Mouse (Mus musculus): ENCODE measurements around the gene Srsf12.

Gene Srsf12

DNA sequence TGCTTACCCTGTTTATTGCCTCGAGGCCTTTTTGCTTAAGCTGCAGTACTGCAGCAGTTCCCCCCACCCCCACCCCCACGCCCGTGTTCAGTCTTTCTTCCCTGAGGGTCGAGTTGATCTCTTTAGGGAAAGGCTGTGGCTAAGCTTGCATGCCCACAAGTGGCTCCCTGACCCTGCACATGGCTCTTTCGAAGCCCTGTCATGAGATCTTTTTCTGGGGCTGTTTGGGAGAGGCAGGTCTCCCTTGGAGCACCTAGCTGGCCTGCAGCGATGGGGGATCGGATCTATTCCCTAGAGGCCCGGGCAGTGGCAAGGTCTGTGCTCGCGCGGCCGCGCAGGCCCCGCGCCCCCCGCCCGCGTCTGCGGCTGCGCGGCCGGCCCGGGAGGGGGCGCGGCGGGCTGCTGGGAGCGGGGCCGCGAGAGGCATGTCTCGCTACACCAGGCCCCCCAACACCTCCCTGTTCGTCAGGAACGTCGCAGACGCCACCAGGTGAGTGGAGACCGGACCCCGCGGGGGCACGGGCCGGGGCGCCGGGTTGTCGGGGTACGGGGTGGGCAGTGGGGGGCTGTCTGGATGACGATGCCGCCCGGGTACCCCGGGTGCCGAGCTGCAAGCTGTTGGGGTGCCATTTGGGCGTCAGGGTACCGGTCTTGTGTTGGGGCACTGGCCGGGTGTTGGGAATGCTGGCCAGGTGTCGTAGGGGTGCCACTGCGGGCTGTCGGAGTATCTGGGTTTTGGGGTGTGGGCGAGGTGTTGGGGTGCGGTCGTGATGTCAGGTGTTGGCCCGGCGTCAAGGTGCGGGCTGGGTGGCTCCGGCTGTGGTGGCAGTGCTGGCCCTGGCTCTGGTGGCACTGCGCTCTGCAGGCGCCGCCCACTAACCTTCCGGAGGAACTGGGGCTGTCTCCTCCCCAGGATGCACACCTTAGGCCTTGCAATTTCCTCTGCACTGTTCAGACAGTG, at the start of gene Srsf12:
Gene Srsf12 (plus strand): TSS at position 111 of the 961 bp plus-strand sequence.
- DNase-seq (ENCODE audit: inconsistent ontology term), result peak; percentile 38

DNA sequence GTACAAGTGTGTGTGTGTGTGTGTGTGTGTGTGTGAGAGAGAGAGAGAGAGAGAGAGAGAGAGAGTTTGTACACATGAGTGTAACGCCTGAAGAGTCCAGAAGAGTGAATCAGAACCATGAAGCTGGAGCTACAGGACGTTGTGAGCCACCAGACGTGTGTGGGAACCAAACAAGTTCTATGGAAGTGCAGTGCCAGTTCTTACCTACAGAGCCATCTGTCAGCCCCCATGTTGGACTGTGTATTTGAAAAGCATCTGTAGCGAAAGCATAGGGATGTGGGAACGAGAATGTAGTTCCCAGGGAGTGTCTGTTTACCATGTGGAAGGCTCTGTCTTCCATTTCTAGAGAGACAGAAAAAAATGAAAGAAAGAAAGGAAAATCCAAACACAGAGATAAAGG, 25.3 kb upstream of the Srsf12 start:
- DNase-seq (ENCODE audit: inconsistent ontology term), result no peak

DNA sequence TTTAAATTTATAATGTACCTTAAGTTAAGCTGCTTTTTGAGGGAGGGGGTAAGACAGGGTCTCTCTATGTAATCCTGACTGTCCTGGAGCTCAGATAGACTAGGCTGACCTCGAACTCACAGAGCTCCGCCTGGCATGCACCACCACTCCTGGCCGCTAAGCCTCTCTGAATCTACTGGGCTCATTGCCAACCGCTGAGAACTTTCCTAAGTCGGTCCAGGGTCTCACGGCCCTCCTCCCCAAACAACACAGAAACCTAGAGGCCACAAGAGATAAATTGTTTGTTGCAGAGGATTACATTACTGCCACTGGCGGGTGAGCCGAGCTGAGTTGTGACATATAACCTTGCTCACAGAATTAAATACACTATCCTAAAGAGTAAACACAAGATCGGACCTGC, 20.6 kb upstream of the Srsf12 start:
- no peak for DNase-seq (ENCODE audit: inconsistent ontology term)

DNA sequence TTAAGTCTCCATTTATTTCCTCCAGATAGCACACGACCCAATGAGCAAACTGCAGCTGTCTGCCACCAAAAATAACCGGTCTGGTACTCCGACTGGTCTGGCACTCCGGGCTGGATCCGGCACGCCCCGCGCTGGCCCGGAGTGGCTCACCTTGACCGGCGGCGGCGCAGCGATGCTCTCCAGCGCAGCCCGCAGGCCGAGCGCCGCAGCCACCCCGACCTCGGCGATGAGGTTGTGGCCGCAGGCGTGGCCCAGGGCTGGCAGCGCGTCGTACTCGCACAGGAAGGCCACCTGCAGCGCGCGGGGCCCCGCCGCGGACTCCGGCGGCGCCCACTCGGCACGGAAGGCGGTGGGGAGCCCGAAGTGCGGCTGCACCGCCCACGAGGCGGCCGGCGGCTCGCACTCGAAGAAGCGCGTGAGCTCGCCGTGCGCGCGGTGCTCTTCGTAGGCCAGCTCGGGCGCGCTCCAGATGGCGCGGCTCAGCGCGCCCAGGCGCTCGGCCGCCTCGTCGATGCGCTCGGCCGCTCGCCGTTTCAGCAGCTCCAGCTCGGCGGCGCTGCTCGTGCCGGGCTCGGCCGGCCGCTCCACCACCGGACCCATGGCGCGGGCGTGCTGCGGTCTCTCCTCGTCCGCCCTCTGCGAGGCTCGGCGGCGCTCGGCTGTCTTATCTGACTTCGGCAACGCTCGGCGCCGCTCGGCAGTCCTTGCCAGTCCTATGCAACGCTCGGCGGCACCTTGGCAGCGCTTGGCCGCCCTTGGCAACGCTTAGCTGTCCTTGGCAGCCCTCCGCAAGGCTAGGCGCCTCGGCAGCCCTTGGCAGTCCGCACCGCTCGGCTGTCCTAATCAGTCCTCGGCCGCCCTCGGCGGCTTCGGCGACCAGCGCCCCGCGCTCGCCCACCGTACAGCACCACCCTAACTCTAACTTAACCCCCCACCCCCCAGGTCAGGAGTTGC, 19.7 kb upstream of the Srsf12 start:
- DNase-seq (ENCODE audit: inconsistent ontology term), result peak; percentile 94

DNA sequence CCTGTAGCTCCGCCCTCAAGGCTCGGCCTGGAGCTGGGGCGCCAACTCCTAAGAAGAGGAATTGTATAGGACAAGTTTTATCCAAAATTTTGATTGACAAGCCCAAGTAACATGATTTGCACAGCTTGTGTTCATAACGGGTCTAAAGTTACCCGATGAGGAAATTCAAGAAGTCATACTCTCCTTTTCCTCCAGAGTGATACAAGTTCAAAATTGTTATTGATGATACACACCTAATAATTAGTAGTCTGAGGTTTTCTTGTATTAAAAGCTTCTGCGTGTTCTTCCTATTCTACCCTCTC, 19.1 kb upstream of the Srsf12 start, which contains the start of gene Pm20d2:
Gene Pm20d2 (minus strand): TSS at position 3 of the 302 bp plus-strand sequence.
- no peak for DNase-seq (ENCODE audit: inconsistent ontology term)

DNA sequence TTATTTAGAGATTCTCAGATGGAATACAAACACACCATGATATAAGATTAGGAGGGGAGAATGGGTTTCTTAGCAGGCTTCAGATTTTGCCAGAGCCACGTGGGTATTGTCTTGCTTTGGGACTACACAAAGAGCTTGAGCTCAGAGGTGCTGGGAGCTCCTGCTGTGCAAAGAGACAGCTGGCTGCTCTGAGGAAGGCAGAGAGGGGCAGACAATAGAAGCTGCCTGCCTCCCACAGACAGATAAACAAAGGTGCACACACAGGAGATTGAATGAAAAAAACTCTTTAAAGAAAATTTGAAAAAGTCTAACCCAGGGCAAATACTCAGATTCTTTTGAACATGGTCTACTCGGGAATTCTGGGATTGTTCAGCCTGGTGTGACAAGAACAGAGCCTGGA, 10.7 kb upstream of the Srsf12 start:
- no peak for DNase-seq (ENCODE audit: inconsistent ontology term)

DNA sequence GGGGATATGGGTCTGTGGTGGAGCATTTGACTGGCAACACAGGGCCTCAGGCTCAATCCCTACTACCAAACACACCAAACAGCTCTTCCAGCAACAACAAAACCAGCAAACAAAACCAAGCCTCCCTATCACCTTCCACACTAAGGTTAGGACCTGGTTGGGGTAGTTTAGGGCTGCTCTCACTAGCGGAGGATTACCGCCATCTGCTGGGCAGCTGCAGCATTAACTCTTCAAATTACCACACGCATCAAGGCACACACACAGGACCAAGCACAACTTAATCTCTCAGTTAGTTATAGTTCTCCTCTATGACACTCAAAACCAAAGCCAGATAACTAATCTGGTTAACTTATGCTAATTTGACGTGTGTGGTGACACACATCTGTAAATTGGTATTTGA, 4.1 kb upstream of the Srsf12 start:
- DNase-seq (ENCODE audit: inconsistent ontology term), result peak; percentile 36

DNA sequence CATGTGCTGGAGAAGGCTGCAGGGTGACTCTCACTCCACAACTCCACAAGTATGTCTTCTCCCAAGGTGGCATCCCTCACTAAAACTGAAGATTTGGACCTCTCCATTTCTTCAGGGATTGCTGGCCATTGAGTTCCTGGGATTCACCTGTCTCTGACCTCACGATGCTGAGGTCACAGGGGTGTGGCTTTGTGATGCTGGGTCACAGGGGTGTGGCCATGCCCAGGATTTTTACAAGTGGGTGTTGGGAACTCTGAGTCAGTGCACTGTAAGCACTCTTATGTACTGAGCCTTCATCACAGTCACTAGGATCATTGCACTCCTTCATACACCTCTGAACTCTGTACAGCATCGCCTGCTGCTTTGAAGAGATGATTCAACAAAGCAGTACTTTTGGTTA, 1.2 kb upstream of the Srsf12 start:
- no peak for DNase-seq (ENCODE audit: inconsistent ontology term)

DNA sequence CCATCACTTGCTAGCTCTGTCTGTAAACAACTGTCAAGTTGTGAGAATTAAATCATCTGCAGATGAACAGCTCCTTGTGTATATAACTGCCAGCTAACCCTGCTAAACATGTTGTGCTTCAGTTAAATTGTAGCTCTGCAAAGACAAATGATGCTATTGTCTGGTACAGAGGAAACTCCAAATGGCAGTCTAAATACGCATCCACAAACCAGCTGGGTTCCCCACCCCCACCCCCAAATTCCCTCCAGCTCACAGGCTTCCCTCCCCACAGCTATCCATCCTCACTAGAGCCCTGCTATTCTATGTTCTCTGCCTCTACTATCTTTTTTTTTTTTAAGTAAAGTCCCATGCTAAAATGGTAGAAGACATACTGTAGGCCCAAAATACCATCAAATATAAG, 13.1 kb downstream of the Srsf12 start:
- DNase-seq (ENCODE audit: inconsistent ontology term), result no peak

DNA sequence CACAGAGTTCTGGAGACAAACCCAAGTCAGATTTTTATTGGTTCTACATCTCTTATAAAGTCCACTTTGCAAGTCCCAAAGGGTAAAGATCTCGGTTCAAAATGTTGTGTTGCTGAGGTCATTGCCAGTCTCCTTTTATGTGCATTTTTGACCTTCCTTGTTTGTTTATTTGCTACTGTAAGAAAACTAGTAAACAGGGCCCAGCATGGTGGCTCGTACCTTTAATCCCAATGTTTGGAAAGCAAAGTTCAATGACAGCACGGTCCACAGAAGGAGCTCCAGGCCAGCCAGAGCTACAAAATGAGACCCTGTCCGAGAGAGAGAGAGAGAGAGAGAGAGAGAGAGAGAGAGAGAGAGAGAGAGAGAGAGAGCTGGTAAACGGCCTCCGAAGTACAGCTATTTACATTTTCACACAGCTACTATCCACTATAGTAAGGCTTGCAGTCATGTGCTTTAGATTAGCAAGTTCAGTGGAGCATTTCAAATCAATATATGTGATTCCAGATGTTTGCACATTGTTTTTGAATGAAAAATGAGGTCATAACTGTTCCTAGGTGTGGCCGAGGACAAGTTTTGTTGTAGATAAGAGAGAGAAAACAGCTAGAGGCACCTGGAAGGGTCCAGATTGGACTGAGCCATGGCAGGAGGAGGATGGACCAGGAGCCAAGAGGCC, 15.3 kb downstream of the Srsf12 start:
- DNase-seq (ENCODE audit: inconsistent ontology term), result no peak

DNA sequence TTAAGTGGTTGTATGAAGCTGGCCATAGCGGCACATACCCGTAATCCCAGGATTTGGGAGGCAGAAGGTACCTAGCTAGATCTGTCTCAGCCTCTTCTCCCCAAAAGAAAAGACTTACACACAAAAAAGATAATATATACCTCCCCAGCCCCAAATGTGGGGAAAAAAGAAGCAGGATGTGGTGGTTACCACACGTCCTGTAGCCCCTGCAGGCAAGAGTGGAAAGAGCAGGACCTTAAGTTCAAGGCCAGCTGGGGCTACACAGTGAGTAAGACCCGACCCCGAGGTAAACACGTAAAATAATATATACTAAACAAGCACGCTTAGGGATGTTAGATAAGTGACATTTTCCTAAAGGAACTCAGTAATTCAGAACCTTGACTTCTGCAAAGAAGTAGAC, 18.4 kb downstream of the Srsf12 start:
- DNase-seq (ENCODE audit: inconsistent ontology term), result no peak

DNA sequence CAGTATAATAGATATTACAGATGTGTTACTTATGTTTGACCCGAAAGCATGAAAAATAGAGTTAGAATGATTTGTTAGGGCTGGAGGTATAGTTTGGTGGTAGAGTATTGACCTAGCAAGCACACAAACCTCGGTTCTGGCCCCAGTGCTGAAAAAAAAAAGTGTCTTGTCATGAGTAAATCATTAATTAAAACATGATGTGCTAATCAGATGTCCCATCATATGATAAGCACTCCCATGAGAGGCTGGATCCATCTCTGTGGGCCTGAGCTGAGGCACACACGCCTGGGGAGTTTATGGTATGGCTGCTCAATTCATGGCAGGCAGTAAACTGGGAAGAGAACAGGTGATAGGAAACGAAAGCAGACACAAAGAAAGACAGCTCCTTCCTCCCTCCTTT, 20.8 kb downstream of the Srsf12 start:
- no peak for DNase-seq (ENCODE audit: inconsistent ontology term)

DNA sequence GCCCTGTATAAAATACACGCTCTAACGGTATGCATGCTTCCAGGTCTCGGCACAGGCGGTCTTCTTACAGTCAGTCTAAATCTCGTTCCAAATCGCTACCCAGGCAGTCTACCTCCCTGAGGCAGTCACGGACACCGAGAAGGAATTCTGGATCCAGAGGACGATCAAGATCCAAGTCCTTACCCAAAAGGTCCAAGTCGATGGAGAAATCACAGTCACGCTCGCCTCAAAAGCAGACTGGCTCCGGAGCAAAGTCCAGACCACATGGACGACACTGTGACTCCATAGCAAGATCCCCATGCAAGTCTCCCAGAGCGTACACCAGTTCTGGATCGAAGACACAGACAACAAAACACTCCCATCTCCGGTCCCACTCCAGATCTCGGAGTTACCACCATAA, 22.1 kb downstream of the Srsf12 start:
- DNase-seq (ENCODE audit: inconsistent ontology term), result no peak

DNA sequence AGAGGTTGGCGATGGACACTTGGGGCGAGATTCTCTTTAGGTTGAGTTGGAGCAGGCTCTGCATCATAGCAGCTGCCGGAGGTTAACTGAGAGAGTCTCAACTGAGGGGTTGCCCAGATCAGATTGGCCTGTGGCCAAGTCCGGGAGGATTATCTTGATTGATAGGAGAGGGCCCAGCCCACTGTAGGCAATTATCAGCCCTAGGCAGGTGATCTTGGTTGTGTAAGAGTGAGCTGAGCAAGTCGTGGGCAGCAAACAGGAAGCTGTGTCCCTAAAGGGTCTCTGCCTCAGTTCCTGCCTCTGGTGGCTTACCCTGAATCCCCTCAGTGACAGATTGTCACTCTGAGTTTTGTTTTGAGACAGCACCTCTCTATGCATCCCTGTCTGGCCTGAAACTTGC, 33.7 kb downstream of the Srsf12 start:
- DNase-seq (ENCODE audit: inconsistent ontology term), result peak; percentile 11

DNA sequence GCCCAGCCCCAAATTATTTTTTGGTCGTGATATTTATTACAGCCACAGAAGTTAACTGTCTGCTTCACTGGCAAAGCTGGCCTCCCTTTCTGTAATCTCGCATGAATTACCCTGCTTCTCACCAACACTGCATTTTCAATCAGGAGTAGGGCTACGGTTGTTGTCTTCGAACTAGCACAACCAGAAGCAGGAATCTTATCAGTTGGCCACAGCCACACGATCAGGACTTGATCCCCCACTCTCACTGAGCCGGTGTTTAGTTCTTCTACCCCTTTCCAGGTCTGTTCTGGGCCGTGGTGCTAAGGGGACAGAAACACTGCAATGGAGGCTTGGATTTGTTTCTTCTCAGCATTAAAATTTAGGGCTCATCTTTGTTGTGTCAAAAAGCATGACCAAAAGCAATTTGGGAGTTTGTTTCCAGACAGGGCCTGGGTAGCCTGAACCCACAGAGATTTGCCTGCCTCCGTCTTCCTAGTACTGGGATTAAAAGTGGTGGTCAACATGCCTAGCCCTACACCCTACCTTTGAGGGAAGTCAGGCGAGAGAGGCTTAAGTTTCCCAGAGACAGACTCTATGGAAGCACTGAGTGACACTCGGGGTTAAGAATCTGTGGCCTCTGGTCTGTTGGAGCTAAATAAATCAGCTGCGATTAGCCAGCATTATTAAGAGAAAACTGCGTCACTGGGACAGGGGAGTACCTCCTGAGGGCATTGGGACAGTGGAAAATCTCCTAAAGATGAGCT, 34.4 kb downstream of the Srsf12 start:
- DNase-seq (ENCODE audit: inconsistent ontology term), result peak; percentile 4

DNA sequence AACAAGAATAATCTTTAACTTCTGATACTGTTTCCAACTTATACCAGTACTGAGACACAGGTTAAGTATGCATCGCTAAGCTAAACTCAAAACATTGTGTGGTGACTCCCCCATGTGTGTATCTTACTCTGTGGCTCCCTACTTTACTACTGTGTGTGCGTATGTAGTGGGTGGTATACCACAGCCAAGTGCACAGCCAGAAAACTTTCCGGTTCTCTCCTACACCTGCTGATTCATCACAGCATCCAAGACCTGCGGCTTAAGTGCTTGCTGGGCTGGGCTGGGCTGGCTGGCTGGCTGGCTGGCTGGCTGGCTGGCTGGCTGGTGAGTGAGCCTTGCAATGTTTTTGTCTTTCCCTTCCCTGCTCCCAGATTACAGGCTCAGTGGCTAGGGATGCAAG, 35.1 kb downstream of the Srsf12 start:
- DNase-seq (ENCODE audit: inconsistent ontology term), result peak; percentile 24

DNA sequence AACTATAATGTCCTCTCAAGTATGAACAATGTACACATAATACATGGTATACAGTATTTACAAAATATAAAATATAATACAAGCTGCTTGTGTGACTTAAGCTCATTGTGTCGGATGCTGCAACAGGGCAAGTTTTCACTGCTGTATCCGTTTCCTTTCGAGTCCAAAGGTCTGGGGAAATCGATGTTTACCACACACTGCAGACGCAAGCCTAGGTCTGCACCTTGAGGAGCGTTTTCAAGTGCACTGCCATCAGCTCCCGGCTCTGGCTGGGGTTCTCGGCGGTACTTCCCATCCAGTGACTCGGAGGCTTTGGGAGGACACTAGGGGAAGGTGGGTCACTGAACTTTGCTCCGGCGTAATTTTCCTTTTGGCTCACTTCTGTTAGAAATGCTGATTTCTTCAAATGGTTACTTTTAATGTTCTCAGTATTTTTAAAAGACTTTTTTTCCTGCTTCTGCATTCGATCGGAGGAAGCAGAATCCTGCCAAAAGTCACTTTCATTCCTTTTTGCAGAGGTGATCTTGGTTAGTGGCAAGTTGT, 37.1 kb downstream of the Srsf12 start:
- DNase-seq (ENCODE audit: inconsistent ontology term), result no peak

DNA sequence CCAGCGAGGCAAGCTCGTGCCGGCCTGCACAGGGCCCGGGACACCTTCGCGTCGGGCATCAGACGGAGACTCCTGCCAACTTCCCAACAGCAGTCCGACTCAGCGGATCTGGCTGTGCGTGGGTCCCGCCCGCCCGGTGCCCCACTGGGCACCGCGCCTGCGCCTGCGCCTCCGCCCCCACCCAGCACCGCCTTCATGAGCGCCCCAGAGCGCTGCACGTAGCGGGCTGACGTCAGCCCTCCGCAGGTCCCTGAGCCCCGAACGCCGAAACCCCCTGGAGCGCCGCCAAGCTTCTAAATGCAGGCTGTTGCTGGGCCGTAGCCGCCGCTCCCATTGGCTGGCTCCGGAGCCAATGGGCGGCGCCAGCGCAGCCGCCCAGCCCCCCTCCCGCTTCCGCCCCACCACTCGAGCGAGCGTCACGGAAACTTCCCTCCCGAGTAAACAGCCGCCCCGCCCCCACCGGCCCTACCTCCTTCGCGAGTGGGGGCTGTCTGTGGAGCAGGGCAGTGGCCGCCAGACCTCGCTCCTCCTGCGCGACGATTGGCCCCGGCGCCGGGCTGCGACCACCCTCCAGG, 38.8 kb downstream of the Srsf12 start:
- DNase-seq (ENCODE audit: inconsistent ontology term), result peak; percentile 99

DNA sequence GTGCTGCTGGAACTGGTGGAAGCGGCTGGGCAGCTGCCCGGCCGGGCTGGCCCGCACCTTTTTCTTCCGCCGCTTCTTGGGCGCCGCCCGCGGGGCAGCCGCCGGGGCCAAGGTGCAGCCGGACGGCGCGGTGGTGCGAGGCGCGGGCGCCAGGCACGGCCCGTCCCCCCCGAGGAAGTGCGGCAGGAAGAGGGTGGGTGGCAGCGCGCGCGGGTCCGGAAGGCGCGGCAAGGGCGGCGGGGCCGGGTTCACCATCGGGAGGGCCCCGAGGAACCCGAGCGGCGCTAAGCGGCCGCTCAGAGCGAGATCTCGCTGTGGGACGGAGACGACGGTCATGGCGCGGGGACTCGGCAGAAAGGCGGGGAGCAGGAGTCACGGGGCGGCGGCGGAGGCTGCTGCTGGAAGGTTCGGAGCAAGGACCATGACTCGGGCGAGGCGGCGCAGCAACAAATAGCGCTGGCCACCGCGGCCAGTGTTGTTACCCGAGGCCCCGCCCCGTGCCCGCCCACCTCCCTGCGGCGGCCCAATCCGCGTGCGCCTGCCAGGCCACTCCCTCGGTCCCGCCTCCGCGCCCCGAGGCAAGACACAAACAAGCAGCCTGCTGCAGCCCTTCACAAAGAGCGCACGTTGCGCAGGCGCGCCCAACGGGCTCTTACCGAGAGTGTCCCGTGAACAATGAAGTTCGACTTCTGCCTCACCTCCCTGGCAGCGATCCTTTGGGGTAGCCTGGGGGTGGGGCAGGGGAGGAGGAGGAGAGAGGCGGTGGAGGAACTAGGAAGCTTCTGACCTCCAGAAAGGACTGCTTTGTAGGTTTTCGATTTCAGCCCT, 39.5 kb downstream of the Srsf12 start:
- DNase-seq (ENCODE audit: inconsistent ontology term), result peak; percentile 99

DNA sequence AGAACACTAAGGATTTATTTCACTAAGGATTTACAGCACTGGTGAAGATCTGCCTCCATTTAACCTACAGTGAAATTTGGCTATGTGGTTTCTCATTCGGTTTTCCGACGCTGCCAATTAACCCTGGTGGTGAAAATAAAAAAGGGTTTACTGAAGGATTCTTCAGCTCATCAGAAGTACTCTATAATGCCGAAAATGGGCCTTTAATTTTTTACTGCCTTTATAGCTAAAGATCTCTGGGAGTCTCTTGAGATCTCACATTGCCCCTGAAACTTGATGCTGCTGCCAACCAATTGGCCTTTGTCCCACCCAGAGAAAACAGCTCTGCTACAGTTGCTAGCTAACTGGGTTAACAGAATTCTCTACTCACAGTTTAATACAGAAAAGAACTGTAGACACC, 40.1 kb downstream of the Srsf12 start:
- no peak for DNase-seq (ENCODE audit: inconsistent ontology term)
